Mouse (Mus musculus) hindbrain, postnatal 0 days (tissue): ENCODE results near the gene Mxra7. TPM values are rescaled to one million over a fixed set of nuclear protein-coding genes. Genes with fewer than 3 reads are reported as not detected.

Experiments
- ATAC-seq: fragments of 200-750 bp; cut with Nextera tagmentation; 2 replicates; pipeline ENCODE4 v1.8.0; 2017; ENCODE audit warnings: mild to moderate bottlenecking, moderate TSS enrichment, moderate library complexity
- DNase-seq: peaks from one replicate; pipeline ENCODE4 v3.0.0-alpha.2; 2015; ENCODE audit warnings: low spot score
- H3K27ac ChIP-seq: fragments of 300-500 bp; sonication (generic); 2 replicates; pipeline ENCODE4 v1.5.1; 2014; ENCODE audit warnings: mild to moderate bottlenecking
- H3K27me3 ChIP-seq: fragments of 300-500 bp; sonication (generic); 2 replicates; pipeline ENCODE4 v1.6.1; 2014; ENCODE audit warnings: low read length, mixed read lengths; ENCODE audit not compliant: insufficient read depth
- H3K36me3 ChIP-seq: fragments of 300-500 bp; sonication (generic); 2 replicates; pipeline ENCODE4 v1.6.1; 2014; ENCODE audit warnings: low read length, mixed read lengths; ENCODE audit not compliant: insufficient read depth
- H3K4me1 ChIP-seq: fragments of 300-500 bp; sonication (generic); 2 replicates; pipeline ENCODE4 v1.6.1; 2014; ENCODE audit warnings: antibody characterized with exemption, low read length, mixed read lengths; ENCODE audit not compliant: insufficient read depth
- H3K4me2 ChIP-seq: fragments of 300-500 bp; sonication (generic); 2 replicates; pipeline ENCODE4 v1.6.1; 2014; ENCODE audit warnings: low read depth, mild to moderate bottlenecking, low read length, moderate library complexity, mixed read lengths
- H3K4me3 ChIP-seq: fragments of 300-500 bp; sonication (generic); 2 replicates; pipeline ENCODE4 v1.5.1; 2014; ENCODE audit warnings: low read length
- H3K9ac ChIP-seq: fragments of 300-500 bp; sonication (generic); replicated peaks from 2 replicates; pipeline ENCODE4 v1.6.1; 2014; ENCODE audit warnings: mild to moderate bottlenecking, low read length, moderate library complexity, mixed read lengths
- H3K9me3 ChIP-seq: fragments of 300-500 bp; sonication (generic); 2 replicates; pipeline ENCODE4 v1.6.1; 2016; ENCODE audit warnings: low read length, mixed read lengths
- CTCF ChIP-seq: IDR thresholded peaks from 2 replicates; pipeline ENCODE4 v1.5.1; 2016; ENCODE audit warnings: antibody characterized with exemption, control low read depth, low read depth
- WGBS: fragments of 180-500 bp; shearing (Covaris S2); extraction: QIAGEN DNeasy Blood & Tissue Kit; methylation state at CpG from one replicate; pipeline ENCODE4 v1.1.7; 2014; 5-methylcytosine and 5-hydroxymethylcytosine counted together
- polyA plus RNA-seq: library from polyadenylated mRNA; unstranded; fragments of >200 nt; fragmentation: Nextera tagmentation; extraction: Ambion mirVana; gene quantifications from 2 replicates; pipeline ENCODE4 v1.2.1, GENCODE M21; 2015
- total RNA-seq: library from RNA; depleted of rRNA; stranded (reverse); fragments of >200 nt; gene quantifications from 2 replicates; pipeline ENCODE4 v1.2.3, GENCODE M21; 2014

Mxra7 gene
- total and polyA plus RNA-seq, 2 experiments from 2014 or later, result 36.6 to 50.2 TPM

DNA sequence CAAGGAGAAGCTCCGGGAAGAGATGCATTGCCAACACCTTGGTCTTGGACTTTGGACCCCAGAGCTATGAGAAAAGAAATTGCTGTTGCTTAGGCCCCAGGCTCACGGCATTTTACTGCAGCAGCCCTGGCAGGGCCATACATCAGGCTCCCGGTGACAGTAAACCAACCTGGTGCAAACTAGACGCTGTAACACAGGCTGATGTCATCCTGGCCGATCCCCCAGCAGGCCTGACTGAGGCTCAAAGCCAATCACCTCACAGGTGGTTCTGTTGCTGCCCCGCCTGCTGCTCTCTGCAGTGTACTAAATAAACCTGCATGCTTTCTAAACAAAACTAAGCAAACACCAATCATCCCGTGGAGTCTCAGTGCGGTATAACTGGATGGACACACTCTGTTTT is 9.1 kb downstream of the Mxra7 start:
- H3K4me1 ChIP-seq, result peaks cover 17% of the 10 kb centered on the region
- no peak for TF ChIP-seq CTCF
- no peak overlapping the region for H3K4me2 ChIP-seq
- no peaks in the 10 kb centered on the region for H3K36me3 ChIP-seq
- ATAC-seq, result peak; percentile 48; the same call in 1 of the 2 replicates
- no peaks in the 10 kb centered on the region for H3K27me3 ChIP-seq
- DNase-seq, result peak; percentile 50
- H3K27ac ChIP-seq, result peak overlapping the region; percentile 56; the same call in 1 of the 2 replicates
- H3K9ac ChIP-seq, result no peak overlapping the region
- H3K4me3 ChIP-seq, result no peak overlapping the region
- H3K9me3 ChIP-seq, result no peaks in the 10 kb centered on the region
- 53% methylated on average over 8 of the region's 8 CpGs for WGBS

DNA sequence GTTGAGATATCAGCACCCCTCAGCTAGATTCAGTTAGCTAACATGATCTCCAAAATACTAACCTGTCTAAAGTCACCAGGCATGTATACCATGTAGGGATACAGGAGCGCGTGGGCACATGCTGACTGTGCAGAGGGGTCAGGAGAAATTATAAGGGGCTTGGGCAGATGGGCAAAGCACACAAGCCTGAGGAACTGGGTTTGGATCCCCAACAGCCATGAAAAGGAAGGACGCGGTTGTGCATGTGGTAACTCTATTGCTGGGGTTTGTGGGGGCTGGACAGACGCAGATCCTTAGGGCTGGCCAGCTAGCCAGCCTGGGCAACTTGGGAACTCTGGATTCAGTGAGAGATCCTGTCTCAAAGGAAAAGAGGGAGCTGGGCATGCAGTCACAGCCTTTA is 10.3 kb downstream of the Mxra7 start:
- no peak overlapping the region for H3K4me3 ChIP-seq
- H3K36me3 ChIP-seq, result no peaks in the 10 kb centered on the region
- ATAC-seq (no peak), DNase-seq (no peak)
- no peak overlapping the region for H3K4me2 ChIP-seq
- H3K4me1 ChIP-seq, result peaks cover 29% of the 10 kb centered on the region
- no peaks in the 10 kb centered on the region for H3K9me3 ChIP-seq
- TF ChIP-seq CTCF, result no peak
- H3K9ac ChIP-seq, result no peak overlapping the region
- H3K27ac ChIP-seq, result no peak overlapping the region
- WGBS, result 97% methylated on average over 5 of the region's 5 CpGs
- no peaks in the 10 kb centered on the region for H3K27me3 ChIP-seq

DNA sequence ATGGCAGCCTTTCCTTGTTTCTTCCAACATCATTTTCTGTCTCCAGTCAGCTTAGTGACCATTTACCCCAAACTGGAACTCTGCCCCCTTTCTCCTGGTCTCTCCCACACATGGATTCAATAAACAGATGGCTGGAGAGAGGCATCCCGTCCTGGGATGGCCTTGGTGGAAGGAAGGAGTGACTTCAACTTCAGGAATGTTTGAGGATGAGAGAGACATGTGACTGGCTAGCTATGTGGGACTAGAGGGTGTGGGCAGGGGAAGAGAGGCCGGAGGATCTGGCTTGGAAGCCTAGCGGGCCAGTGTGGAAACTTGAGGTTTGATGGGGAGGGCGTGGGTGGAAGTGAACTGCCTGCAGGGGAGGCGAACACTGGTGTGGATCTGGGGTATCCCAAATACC is 11.1 kb downstream of the Mxra7 start:
- Histone ChIP-seq H3K27ac (no peak overlapping the region), H3K9ac (no peak overlapping the region), H3K4me1 (peaks cover 28% of the 10 kb centered on the region), H3K36me3 (no peaks in the 10 kb centered on the region), H3K4me3 (no peak overlapping the region), H3K9me3 (no peaks in the 10 kb centered on the region), H3K4me2 (no peak overlapping the region), H3K27me3 (no peaks in the 10 kb centered on the region)
- TF ChIP-seq CTCF, result no peak
- 88% methylated on average over 5 of the region's 5 CpGs for WGBS
- DNase-seq (no peak), ATAC-seq (no peak)

DNA sequence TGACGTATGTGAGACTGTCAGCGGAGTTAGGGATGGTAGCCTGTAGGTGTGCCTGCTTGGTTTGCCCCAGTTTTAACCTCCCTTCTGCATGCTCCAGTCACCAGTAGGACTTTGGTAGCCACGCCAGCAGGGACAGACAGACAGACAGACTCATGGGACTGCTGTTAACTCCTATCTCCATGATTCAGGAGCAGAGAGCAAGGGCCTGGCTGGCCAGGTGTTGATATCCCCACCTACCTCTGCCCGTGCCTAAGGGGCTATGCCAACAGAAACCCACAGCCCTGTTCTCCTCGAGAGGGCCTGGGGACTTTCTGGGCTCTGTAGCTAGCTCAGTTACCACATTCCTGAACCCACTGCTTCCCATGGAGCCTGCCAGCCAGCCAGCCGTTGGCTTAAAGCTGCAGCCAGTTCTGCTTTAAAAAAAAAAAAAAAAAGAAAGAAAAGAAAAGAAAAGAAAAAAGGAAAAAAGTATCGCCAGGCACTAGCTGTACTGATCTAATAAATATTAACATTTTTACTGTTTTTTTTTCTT is 12.9 kb downstream of the Mxra7 start:
- H3K4me2 ChIP-seq, result peak overlapping the region; percentile 10; the same call in 1 of the 2 replicates
- no peak for ATAC-seq

DNA sequence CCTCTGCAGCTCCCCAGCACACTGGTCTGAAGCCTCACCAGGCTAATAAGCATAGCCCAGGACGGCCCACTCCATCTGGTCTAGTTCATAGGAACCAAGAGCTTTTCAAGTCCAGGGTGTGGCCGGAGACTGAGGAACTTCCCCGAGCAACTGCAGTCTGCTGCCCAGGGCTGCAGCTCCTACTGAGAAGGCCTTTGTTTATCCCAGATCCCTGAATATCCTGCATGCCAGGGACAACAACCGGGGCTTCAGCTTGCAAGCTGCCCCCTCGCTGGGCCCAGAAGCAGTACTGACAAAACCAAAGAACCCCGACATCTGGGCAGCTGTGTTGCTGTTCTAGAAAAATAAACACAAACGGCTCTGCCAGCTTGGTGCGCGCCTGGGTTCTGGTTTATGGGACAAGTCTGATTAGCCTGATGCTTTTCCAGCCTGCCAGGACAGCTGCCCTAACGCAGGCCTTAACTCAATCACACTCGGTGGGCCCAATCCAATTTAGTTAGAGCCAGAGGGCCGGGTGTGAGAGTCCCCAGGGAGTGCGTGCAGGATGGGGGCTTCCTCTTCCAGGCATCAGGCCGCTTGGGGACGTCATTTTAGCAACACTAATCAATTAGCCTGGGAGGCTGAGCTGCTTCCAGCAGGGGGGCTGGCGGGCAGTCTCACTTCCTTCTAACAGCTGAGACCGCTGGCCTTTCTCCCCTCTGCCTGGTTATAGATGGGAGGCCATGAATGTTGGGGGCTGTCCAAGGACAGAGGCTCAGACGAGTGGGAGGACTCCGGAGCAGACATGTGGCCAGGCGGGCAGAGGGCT is 13.6 kb downstream of the Mxra7 start:
- ATAC-seq (peak; percentile 19; the same call in 1 of the 2 replicates), DNase-seq (peak; percentile 84)
- Histone ChIP-seq H3K27me3 (no peaks in the 10 kb centered on the region), H3K4me1 (peaks cover 41% of the 10 kb centered on the region), H3K9ac (peak overlapping the region; percentile 28; the same call in 1 of the 2 replicates), H3K4me2 (peak overlapping the region; percentile 10; the same call in 1 of the 2 replicates), H3K9me3 (no peaks in the 10 kb centered on the region), H3K36me3 (no peaks in the 10 kb centered on the region), H3K4me3 (no peak overlapping the region), H3K27ac (peak overlapping the region; percentile 95)
- WGBS, result 6% methylated on average over 20 of the region's 20 CpGs
- TF ChIP-seq CTCF, result no peak

More for the DNA sequence above, 12.9 kb downstream of the Mxra7 start:
- Histone ChIP-seq H3K27me3 (no peaks in the 10 kb centered on the region), H3K9me3 (no peaks in the 10 kb centered on the region), H3K4me3 (no peak overlapping the region), H3K27ac (peak overlapping the region; percentile 95), H3K9ac (peak overlapping the region; percentile 28; the same call in 1 of the 2 replicates), H3K4me1 (peaks cover 41% of the 10 kb centered on the region), H3K36me3 (no peaks in the 10 kb centered on the region)
- 15% methylated on average over 7 of the region's 7 CpGs for WGBS
- DNase-seq, result peak; percentile 40
- 0 out of 2 replicates have a peak, but pooled peaks have one; percentile 0 for TF ChIP-seq CTCF

DNA sequence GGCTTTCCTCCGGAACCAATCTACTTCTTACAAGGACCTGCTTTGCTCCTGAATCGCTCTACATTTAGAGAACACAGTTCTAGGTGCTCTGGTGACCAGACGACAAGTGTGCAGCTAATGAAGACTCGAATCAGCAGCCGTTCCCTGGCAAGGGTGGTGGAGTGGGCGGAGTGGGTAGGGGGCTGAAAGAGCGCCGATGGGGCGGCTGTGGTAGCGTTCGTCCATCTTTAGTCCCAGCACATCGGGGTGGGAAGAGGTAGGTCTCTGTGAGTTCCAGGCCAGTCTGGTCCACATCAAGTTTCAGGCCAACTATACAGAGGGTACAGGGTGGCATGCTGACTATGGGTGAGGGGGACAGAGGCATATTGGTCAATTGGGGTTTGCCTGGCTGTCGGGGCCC is 14.2 kb downstream of the Mxra7 start:
- ATAC-seq (no peak), DNase-seq (no peak)
- TF ChIP-seq CTCF, result no peak
- Histone ChIP-seq H3K27me3 (no peaks in the 10 kb centered on the region), H3K9me3 (no peaks in the 10 kb centered on the region), H3K36me3 (no peaks in the 10 kb centered on the region), H3K4me1 (peaks cover 43% of the 10 kb centered on the region), H3K4me2 (no peak overlapping the region), H3K9ac (peak overlapping the region; percentile 31; the same call in 1 of the 2 replicates), H3K27ac (peak overlapping the region; percentile 95), H3K4me3 (no peak overlapping the region)
- 54% methylated on average over 13 of the region's 13 CpGs for WGBS
